Mouse (Mus musculus) lung, adult 18-20 months (tissue): ENCODE measurements around the gene Uevld.
"Not testable (repeated sequence)": the region's sequence is repeated elsewhere in the genome, so short reads cannot be mapped to it uniquely, and the experiment has no call there.

Experiments used
- DNase-seq, 2 experiments: peaks; one replicate each; pipeline ENCODE4 v3.0.0; 2022; ENCODE audit warnings: mixed read lengths in 2 of 2

Uevld gene

DNA sequence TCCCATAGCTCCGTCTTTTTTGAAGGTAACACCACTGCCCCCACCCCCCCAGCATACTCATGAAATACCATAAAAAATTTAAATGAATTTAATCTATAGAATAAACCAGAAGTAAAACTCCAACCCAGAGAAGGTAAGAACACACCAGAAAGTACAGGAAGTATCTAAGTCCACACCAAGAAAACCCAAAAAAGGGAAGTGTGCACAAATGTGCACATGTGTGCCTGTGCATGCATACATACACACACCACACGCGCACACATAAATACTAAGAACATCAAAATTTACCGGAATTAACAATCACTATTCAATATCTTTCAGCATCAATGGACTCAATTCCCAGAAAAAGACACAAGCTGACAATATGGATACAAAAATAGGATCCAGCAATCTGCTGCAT is 11.6 kb upstream of the Uevld start:
- DNase-seq = no peak

GRCm38 (mm10) chr7:46964070-46964469 is 5.7 kb upstream of the Uevld start:
- DNase-seq = no peak

GRCm38 (mm10) chr7:46962806-46963618 is 4.7 kb upstream of the Uevld start:
- DNase-seq = peak; percentile 57 to 72

GRCm38 (mm10) chr7:46962132-46962531 is 3.8 kb upstream of the Uevld start:
- DNase-seq = peak in 1 of 2 experiments; percentile 7

GRCm38 (mm10) chr7:46960991-46961390 is 2.7 kb upstream of the Uevld start:
- no peak for DNase-seq

DNA sequence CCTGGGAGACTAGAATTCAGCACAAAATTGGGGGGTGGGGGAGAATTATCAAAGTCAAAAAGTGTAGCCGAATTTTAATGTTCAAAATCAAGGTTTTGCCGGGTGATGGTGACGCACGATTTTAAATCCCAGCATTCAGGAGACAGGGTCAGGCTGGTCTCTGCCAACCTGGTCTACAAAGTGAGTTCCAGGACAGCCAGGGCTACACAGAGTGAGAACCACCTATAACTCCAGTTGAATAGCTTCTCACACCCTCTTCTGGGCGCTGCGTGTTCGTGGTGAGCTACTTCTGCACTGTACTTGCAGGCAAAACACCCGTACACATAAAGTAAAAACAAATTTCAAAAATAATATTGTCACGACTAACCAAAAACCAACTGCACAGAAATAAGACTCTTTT is 526 bp upstream of the Uevld start:
- no peak for DNase-seq

- peak in 1 of 2 experiments; percentile 18 for DNase-seq
Observed at GRCm38 (mm10) chr7:46935847-46936246, 22.5 kb downstream of the Uevld start.

DNA sequence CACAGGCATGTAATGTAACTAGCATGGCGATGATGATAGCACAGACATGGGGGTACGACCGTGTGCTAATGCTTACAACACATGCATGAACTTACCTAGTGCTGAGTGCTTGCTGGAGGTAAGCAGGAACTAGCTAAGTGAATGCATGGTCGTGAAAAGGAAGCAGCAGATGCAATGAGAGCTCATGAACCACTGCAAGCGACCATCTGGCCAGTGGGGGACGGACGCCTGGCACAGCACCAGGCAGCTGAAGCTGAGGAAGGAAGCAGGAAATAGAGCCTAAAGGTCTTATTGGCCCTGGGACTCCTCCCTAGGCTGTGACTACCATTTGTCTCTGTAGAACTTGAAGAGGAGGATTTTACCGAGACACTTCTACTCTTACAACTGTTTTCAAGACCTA is 23.5 kb downstream of the Uevld start:
- DNase-seq = no peak

DNA sequence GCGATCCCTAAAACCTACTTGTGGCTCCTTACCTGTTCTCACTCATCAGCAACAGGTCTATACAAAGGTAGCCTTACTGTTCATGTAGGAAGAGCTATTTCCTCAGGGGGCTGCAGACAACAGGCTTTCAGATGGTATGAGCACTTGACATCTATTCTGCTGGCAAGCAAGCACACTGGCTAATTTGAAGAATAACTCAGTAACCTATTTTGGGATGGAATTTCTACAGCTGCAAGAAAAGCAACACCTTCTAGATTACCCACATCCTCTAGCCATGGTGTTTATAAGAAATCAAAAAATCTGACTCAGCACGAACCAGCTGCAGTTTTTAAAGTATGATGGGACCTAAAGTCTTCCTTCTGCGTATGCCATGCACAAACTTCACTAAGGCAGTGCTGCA is 27.0 kb downstream of the Uevld start:
- DNase-seq = no peak

GRCm38 (mm10) chr7:46928291-46928690 is 30.0 kb downstream of the Uevld start:
- DNase-seq = no peak

- DNase-seq = no peak
Observed at GRCm38 (mm10) chr7:46922075-46922474, 36.3 kb downstream of the Uevld start.

DNA sequence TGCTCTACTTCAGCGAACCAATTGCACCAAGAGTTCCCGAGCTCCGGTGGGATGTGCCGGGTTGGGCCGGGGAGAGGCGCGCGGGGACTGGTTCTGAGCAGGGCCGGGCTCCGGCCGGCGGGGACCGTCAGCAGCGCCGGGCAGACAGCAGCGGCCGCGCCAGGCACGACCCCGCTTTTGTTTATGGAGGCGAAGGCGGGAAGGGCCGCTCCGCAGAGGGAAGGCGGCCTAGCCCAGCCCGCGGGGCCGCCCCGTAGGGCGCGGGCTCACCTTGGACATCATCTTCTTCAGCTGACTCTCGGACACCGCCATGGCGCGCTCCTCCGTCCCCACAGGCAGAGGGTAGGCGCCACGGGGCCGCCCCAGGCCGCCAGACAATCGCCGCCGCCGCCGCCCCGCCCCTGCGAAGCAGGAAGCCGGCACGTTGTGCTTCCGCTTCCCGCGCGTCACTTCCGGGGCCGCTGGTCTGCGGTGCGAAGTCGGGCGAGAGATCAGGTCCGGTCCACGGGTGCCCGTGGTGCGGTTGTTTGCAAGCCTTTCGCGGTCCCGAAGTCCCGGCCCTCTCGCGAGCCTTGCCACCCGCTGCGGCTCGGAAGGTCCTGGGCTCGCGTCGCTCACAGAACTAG is 38.7 kb downstream of the Uevld start, which contains the start of gene Tsg101:
TSS of gene Tsg101 (minus strand) at position 419 of the 626 bp plus-strand sequence.
- DNase-seq = peak; percentile 91 to 93

- DNase-seq = no peak
Observed at GRCm38 (mm10) chr7:46918678-46919371, 39.5 kb downstream of the Uevld start.

DNA sequence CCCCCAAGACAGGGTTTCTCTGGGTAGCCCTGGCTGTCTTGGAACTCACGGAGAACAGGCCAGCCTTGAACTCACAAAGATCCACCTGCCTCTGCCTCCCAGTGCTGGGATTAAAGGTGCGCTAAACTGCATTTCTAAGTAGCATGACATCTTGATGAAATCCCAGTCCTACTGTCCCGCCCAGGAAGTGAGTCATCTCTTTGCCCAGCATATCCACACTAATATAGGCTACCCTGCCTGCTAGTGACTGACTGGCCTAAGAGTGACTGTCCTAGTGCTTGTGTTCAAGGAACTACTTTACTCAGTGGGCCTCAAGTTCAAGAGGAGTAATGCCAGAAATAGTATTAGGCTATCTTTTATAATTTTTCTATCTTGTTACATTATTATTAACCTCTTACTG is 42.0 kb downstream of the Uevld start:
- no peak for DNase-seq

DNA sequence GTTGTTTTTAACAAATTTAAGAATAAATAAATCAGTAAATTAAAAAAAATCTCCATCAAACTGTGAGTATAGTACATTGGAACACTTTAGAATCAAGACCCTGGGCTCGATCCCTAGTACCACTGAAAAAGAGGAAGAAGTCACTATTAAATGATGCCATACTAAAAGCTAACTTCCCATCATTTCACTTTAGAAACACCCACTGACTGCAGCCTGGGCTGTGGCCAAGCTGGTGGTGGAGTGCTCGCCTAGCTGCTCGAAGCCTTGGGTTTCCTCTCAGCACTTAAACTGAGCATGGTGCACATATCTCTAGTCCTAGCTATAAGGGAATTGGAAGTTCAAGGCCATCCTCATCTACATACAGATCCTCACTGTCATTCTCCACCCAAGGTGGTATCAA is 47.1 kb downstream of the Uevld start:
- no peak for DNase-seq

GRCm38 (mm10) chr7:46899343-46899742 is 59.0 kb downstream of the Uevld start:
- no peak for DNase-seq

GRCm38 (mm10) chr7:46895511-46895910 is 62.8 kb downstream of the Uevld start:
- DNase-seq = no peak

DNA sequence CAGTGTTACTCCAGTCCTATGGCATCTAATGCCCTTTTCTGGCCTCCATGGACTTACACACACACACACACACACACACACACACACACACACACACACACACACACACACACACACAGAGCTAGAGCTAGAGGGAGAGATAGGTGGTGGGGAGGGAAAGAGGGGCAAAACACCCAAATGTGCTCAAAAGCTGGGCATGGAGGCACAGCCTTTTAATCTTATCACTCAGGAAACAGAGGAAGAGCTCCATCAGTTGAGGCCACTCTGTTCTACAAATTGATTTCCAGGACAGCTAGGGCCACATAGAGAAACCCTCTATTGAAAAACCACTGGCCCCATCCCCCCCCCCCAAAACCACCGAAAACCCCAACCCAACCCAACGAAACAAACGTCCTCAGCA is 75.0 kb downstream of the Uevld start:
- DNase-seq = no peak

DNA sequence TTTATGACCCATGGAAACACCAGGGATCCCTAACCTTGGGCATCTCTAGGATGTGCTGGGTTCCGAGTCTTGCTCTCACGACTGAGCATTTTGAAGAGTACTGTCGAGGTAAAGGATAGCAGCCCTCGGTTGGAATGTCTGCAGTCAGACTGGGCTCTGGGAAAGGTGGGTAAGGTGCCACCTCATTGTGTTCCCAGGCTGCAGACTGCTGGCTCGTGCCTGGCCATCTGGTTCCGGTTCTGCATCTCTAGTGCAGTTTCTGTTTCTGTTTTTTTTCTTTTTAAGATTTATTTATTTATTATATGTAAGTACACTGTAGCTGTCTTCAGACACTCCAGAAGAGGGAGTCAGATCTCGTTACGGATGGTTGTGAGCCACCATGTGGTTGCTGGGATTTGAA is 76.4 kb downstream of the Uevld start:
- not testable (repeated sequence) for DNase-seq

DNA sequence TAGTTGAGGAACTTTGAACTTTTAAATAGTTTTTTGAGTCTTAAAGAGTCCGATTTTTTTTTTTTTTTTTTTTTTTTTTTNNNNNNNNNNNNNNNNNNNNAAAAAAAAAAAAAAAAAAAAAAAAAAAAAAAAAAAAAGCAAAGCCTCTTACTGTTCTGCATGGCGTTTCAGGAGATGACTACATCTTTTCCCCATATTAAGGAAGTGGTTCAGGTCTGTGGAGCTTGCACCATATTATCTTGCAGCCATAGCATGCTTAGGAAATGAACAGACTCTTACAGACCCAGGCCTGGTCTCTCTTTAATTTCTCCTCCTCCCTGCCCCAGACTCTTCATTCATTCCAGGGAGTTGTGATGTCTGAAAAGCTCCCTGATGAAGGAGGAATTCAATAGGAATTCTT is 77.3 kb downstream of the Uevld start:
- DNase-seq = no peak

DNA sequence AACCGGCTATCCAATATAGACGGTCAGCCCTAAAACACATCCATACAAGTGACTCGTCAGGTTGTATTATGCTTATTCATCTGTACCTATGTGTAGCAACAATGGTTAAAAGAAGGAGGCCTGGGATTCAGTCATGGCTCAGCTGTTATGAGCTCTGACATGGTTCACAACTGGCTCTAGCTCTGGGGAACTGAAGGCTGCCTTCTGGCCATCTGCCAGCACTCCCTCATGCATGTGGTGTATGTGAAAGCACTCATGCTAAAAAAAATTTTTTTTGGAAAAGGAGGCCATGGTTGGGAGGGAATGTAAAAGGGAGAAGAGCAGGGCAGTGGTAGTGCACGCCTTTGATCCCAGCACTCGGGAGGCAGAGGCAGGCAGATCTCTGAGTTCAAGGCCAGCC is 78.5 kb downstream of the Uevld start:
- DNase-seq = no peak

- no peak for DNase-seq
Observed at GRCm38 (mm10) chr7:46877255-46877654, 81.1 kb downstream of the Uevld start.

DNA sequence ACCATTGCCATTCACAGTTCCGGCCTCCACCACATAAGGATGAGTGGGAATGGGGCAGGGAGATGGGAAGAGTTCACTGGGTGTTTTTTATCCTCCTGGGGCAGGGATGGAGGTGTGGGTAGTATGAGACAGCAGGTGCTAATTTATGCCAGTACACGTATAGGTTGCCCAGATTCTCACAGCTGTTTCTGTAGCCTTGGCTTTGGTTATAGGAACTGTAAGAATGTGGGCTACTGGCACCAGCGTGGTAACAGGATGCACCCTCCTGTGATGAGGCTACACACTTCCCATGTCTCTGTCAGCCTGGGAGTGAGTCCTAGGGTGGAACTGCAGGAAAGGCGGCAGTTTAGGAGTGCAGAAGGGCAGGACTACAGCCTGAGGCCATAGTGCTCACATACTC is 81.5 kb downstream of the Uevld start:
- no peak for DNase-seq
